Mouse (Mus musculus): Measurements from ENCODE around the gene Cux2. TPM values are rescaled to one million over a fixed set of nuclear protein-coding genes. Genes with fewer than 3 reads are reported as not detected.

Gene Cux2
- polyA plus RNA-seq, 1 experiment from 2014 or later = 3.1 TPM

- Histone ChIP-seq H3K27ac (ENCODE audit: low read length) (no peak overlapping the region), H3K27me3 (ENCODE audit: control insufficient read depth, insufficient read depth, low read depth, low read length) (no peaks in the 10 kb centered on the region), H3K36me3 (ENCODE audit: control insufficient read depth, insufficient read depth) (no peaks in the 10 kb centered on the region), H3K4me2 (ENCODE audit: low read depth, low read length) (no peak overlapping the region), H3K4me3 (ENCODE audit: low read depth, low read length) (no peak overlapping the region), H3K4me1 (ENCODE audit: control insufficient read depth, low read depth, low read length) (peaks cover 7% of the 10 kb centered on the region), H3K9me3 (replicated peaks; ENCODE audit: control insufficient read depth, low read length) (no peaks in the 10 kb centered on the region), H3K9ac (ENCODE audit: low read depth, low read length) (no peak overlapping the region)
- no peak for ATAC-seq (ENCODE audit: low read depth)
- 47% methylated on average over 10 of the region's 10 CpGs for WGBS (ENCODE audit: insufficient replicate concordance)
Observed at GRCm38 (mm10) chr5:121998981-121999795, 50.7 kb downstream of the Cux2 start.

GRCm38 (mm10) chr5:121998281-121998680, 51.6 kb downstream of the Cux2 start:
- no peaks in the 10 kb centered on the region for H3K27me3 ChIP-seq (ENCODE audit: control insufficient read depth, insufficient read depth, low read depth, low read length)
- H3K9me3 ChIP-seq (replicated peaks; ENCODE audit: control insufficient read depth, low read length) = no peaks in the 10 kb centered on the region
- no peak overlapping the region for H3K9ac ChIP-seq (ENCODE audit: low read depth, low read length)
- H3K4me2 ChIP-seq (ENCODE audit: low read depth, low read length) = no peak overlapping the region
- H3K4me3 ChIP-seq (ENCODE audit: low read depth, low read length) = no peak overlapping the region
- H3K36me3 ChIP-seq (ENCODE audit: control insufficient read depth, insufficient read depth) = no peaks in the 10 kb centered on the region
- no peak for ATAC-seq (ENCODE audit: low read depth)
- peaks cover 4% of the 10 kb centered on the region for H3K4me1 ChIP-seq (ENCODE audit: control insufficient read depth, low read depth, low read length)
- 57% methylated on average over 7 of the region's 7 CpGs for WGBS (ENCODE audit: insufficient replicate concordance)
- H3K27ac ChIP-seq (ENCODE audit: low read length) = no peak overlapping the region

GRCm38 (mm10) chr5:121996701-121997100, 53.2 kb downstream of the Cux2 start:
- ATAC-seq (ENCODE audit: low read depth) = no peak
- H3K27ac ChIP-seq (ENCODE audit: low read length) = no peak overlapping the region
- no peak overlapping the region for H3K4me3 ChIP-seq (ENCODE audit: low read depth, low read length)
- H3K4me1 ChIP-seq (ENCODE audit: control insufficient read depth, low read depth, low read length) = peaks cover 7% of the 10 kb centered on the region
- no peaks in the 10 kb centered on the region for H3K36me3 ChIP-seq (ENCODE audit: control insufficient read depth, insufficient read depth)
- 12% methylated on average over 6 of the region's 6 CpGs for WGBS (ENCODE audit: insufficient replicate concordance)
- no peak overlapping the region for H3K4me2 ChIP-seq (ENCODE audit: low read depth, low read length)
- H3K9me3 ChIP-seq (replicated peaks; ENCODE audit: control insufficient read depth, low read length) = no peaks in the 10 kb centered on the region
- H3K9ac ChIP-seq (ENCODE audit: low read depth, low read length) = no peak overlapping the region
- no peaks in the 10 kb centered on the region for H3K27me3 ChIP-seq (ENCODE audit: control insufficient read depth, insufficient read depth, low read depth, low read length)

GRCm38 (mm10) chr5:121994808-121995207, 55.1 kb downstream of the Cux2 start:
- WGBS (ENCODE audit: insufficient replicate concordance) = 70% methylated on average over 12 of the region's 12 CpGs

GRCm38 (mm10) chr5:121991914-121992313, 58.0 kb downstream of the Cux2 start:
- H3K27ac ChIP-seq (ENCODE audit: low read length) = no peak overlapping the region

More at GRCm38 (mm10) chr5:121994808-121995207, 55.1 kb downstream of the Cux2 start:
- no peak for ATAC-seq (ENCODE audit: low read depth)
- Histone ChIP-seq H3K27me3 (ENCODE audit: control insufficient read depth, insufficient read depth, low read depth, low read length) (no peaks in the 10 kb centered on the region), H3K9ac (ENCODE audit: low read depth, low read length) (no peak overlapping the region), H3K4me3 (ENCODE audit: low read depth, low read length) (no peak overlapping the region), H3K36me3 (ENCODE audit: control insufficient read depth, insufficient read depth) (no peaks in the 10 kb centered on the region), H3K4me1 (ENCODE audit: control insufficient read depth, low read depth, low read length) (peaks cover 7% of the 10 kb centered on the region), H3K27ac (ENCODE audit: low read length) (no peak overlapping the region), H3K4me2 (ENCODE audit: low read depth, low read length) (no peak overlapping the region), H3K9me3 (replicated peaks; ENCODE audit: control insufficient read depth, low read length) (no peaks in the 10 kb centered on the region)

GRCm38 (mm10) chr5:121985855-121986254, 64.0 kb downstream of the Cux2 start:
- no peak for ATAC-seq (ENCODE audit: low read depth)
- H3K27me3 ChIP-seq (ENCODE audit: control insufficient read depth, insufficient read depth, low read depth, low read length) = no peaks in the 10 kb centered on the region
- H3K9me3 ChIP-seq (replicated peaks; ENCODE audit: control insufficient read depth, low read length) = no peaks in the 10 kb centered on the region
- H3K36me3 ChIP-seq (ENCODE audit: control insufficient read depth, insufficient read depth) = no peaks in the 10 kb centered on the region
- no peaks in the 10 kb centered on the region for H3K4me1 ChIP-seq (ENCODE audit: control insufficient read depth, low read depth, low read length)
- no peak overlapping the region for H3K9ac ChIP-seq (ENCODE audit: low read depth, low read length)
- no peak overlapping the region for H3K27ac ChIP-seq (ENCODE audit: low read length)
- 72% methylated on average over 9 of the region's 9 CpGs for WGBS (ENCODE audit: insufficient replicate concordance)
- no peak overlapping the region for H3K4me3 ChIP-seq (ENCODE audit: low read depth, low read length)
- H3K4me2 ChIP-seq (ENCODE audit: low read depth, low read length) = no peak overlapping the region

More at GRCm38 (mm10) chr5:121991914-121992313, 58.0 kb downstream of the Cux2 start:
- H3K9me3 ChIP-seq (replicated peaks; ENCODE audit: control insufficient read depth, low read length) = no peaks in the 10 kb centered on the region
- peaks cover 5% of the 10 kb centered on the region for H3K4me1 ChIP-seq (ENCODE audit: control insufficient read depth, low read depth, low read length)
- no peak overlapping the region for H3K4me3 ChIP-seq (ENCODE audit: low read depth, low read length)
- ATAC-seq (ENCODE audit: low read depth) = peak; percentile 64
- H3K36me3 ChIP-seq (ENCODE audit: control insufficient read depth, insufficient read depth) = no peaks in the 10 kb centered on the region
- WGBS (ENCODE audit: insufficient replicate concordance) = 33% methylated on average over 6 of the region's 6 CpGs
- no peaks in the 10 kb centered on the region for H3K27me3 ChIP-seq (ENCODE audit: control insufficient read depth, insufficient read depth, low read depth, low read length)
- H3K4me2 ChIP-seq (ENCODE audit: low read depth, low read length) = no peak overlapping the region
- no peak overlapping the region for H3K9ac ChIP-seq (ENCODE audit: low read depth, low read length)

- ATAC-seq (ENCODE audit: low read depth) = no peak
- WGBS (ENCODE audit: insufficient replicate concordance) = 51% methylated on average over 16 of the region's 16 CpGs
- no peak overlapping the region for H3K9ac ChIP-seq (ENCODE audit: low read depth, low read length)
- no peak overlapping the region for H3K4me2 ChIP-seq (ENCODE audit: low read depth, low read length)
- no peak overlapping the region for H3K4me3 ChIP-seq (ENCODE audit: low read depth, low read length)
- no peaks in the 10 kb centered on the region for H3K4me1 ChIP-seq (ENCODE audit: control insufficient read depth, low read depth, low read length)
- no peaks in the 10 kb centered on the region for H3K9me3 ChIP-seq (replicated peaks; ENCODE audit: control insufficient read depth, low read length)
- no peak overlapping the region for H3K27ac ChIP-seq (ENCODE audit: low read length)
- no peaks in the 10 kb centered on the region for H3K36me3 ChIP-seq (ENCODE audit: control insufficient read depth, insufficient read depth)
- H3K27me3 ChIP-seq (ENCODE audit: control insufficient read depth, insufficient read depth, low read depth, low read length) = no peaks in the 10 kb centered on the region
Observed at GRCm38 (mm10) chr5:121981650-121982131, 68.2 kb downstream of the Cux2 start.

GRCm38 (mm10) chr5:121976331-121976730, 73.6 kb downstream of the Cux2 start:
- H3K27ac ChIP-seq (ENCODE audit: low read length) = no peak overlapping the region
- 83% methylated on average over 11 of the region's 12 CpGs for WGBS (ENCODE audit: insufficient replicate concordance)

GRCm38 (mm10) chr5:121973541-121973940, 76.4 kb downstream of the Cux2 start:
- no peaks in the 10 kb centered on the region for H3K27me3 ChIP-seq (ENCODE audit: control insufficient read depth, insufficient read depth, low read depth, low read length)
- H3K36me3 ChIP-seq (ENCODE audit: control insufficient read depth, insufficient read depth) = no peaks in the 10 kb centered on the region
- H3K9ac ChIP-seq (ENCODE audit: low read depth, low read length) = no peak overlapping the region
- 64% methylated on average over 10 of the region's 10 CpGs for WGBS (ENCODE audit: insufficient replicate concordance)
- H3K9me3 ChIP-seq (replicated peaks; ENCODE audit: control insufficient read depth, low read length) = no peaks in the 10 kb centered on the region
- no peaks in the 10 kb centered on the region for H3K4me1 ChIP-seq (ENCODE audit: control insufficient read depth, low read depth, low read length)
- no peak for ATAC-seq (ENCODE audit: low read depth)
- no peak overlapping the region for H3K4me3 ChIP-seq (ENCODE audit: low read depth, low read length)
- no peak overlapping the region for H3K27ac ChIP-seq (ENCODE audit: low read length)
- no peak overlapping the region for H3K4me2 ChIP-seq (ENCODE audit: low read depth, low read length)

More at GRCm38 (mm10) chr5:121976331-121976730, 73.6 kb downstream of the Cux2 start:
- no peak overlapping the region for H3K4me2 ChIP-seq (ENCODE audit: low read depth, low read length)
- H3K36me3 ChIP-seq (ENCODE audit: control insufficient read depth, insufficient read depth) = no peaks in the 10 kb centered on the region
- no peaks in the 10 kb centered on the region for H3K9me3 ChIP-seq (replicated peaks; ENCODE audit: control insufficient read depth, low read length)
- no peaks in the 10 kb centered on the region for H3K4me1 ChIP-seq (ENCODE audit: control insufficient read depth, low read depth, low read length)
- no peaks in the 10 kb centered on the region for H3K27me3 ChIP-seq (ENCODE audit: control insufficient read depth, insufficient read depth, low read depth, low read length)
- no peak overlapping the region for H3K4me3 ChIP-seq (ENCODE audit: low read depth, low read length)
- no peak overlapping the region for H3K9ac ChIP-seq (ENCODE audit: low read depth, low read length)
- ATAC-seq (ENCODE audit: low read depth) = no peak
